Mouse (Mus musculus) embryonic facial prominence, embryonic 13.5 days (tissue): ENCODE data around the gene Sppl3. TPM values are rescaled to one million over a fixed set of nuclear protein-coding genes. Genes with fewer than 3 reads are reported as not detected.
"Not testable (repeated sequence)": the region's sequence is repeated elsewhere in the genome, so short reads cannot be mapped to it uniquely, and the experiment has no call there.

ENCODE experiments used
- ATAC-seq: fragments of 200-750 bp; cut with Nextera tagmentation; 2 replicates; pipeline ENCODE4 v1.8.0; 2017; ENCODE audit warnings: low read depth; ENCODE audit not compliant: insufficient number of reproducible peaks, insufficient read depth, low FRiP score, low TSS enrichment
- H3K27ac ChIP-seq: fragments of 300-500 bp; sonication (generic); 2 replicates; pipeline ENCODE4 v1.5.1; 2015; ENCODE audit warnings: moderate library complexity, mild to moderate bottlenecking, inconsistent platforms
- H3K27me3 ChIP-seq: fragments of 300-500 bp; sonication (generic); 2 replicates; pipeline ENCODE4 v1.6.1; 2015; ENCODE audit warnings: mild to moderate bottlenecking, inconsistent platforms
- H3K36me3 ChIP-seq: fragments of 300-500 bp; sonication (generic); 2 replicates; pipeline ENCODE4 v1.6.1; 2015; ENCODE audit warnings: mild to moderate bottlenecking, inconsistent platforms
- H3K4me1 ChIP-seq: fragments of 300-500 bp; sonication (generic); 2 replicates; pipeline ENCODE4 v1.6.1; 2015; ENCODE audit warnings: inconsistent platforms
- H3K4me2 ChIP-seq: fragments of 300-500 bp; sonication (generic); 2 replicates; pipeline ENCODE4 v1.6.1; 2015; ENCODE audit warnings: moderate library complexity, mild to moderate bottlenecking, inconsistent platforms
- H3K4me3 ChIP-seq: fragments of 300-500 bp; sonication (generic); 2 replicates; pipeline ENCODE4 v1.5.1; 2015; ENCODE audit warnings: mild to moderate bottlenecking, inconsistent platforms
- H3K9ac ChIP-seq: fragments of 300-500 bp; sonication (generic); 2 replicates; pipeline ENCODE4 v1.6.1; 2015; ENCODE audit warnings: mild to moderate bottlenecking, inconsistent platforms
- H3K9me3 ChIP-seq: fragments of 300-500 bp; sonication (generic); 2 replicates; pipeline ENCODE4 v1.6.1; 2016; ENCODE audit warnings: inconsistent platforms
- WGBS: fragments of 180-500 bp; shearing (Covaris S2); methylation state at CpG from one replicate; pipeline ENCODE4 v1.1.7; 2015; ENCODE audit warnings: mixed read lengths; 5-methylcytosine and 5-hydroxymethylcytosine counted together
- polyA plus RNA-seq: library from polyadenylated mRNA; unstranded; fragments of >200 nt; fragmentation: Nextera tagmentation; extraction: Ambion mirVana; gene quantifications from 2 replicates; pipeline ENCODE4 v1.2.1, GENCODE M21; 2015

The Sppl3 gene
- polyA plus RNA-seq, 1 experiment from 2014 or later = 18.2 TPM

DNA sequence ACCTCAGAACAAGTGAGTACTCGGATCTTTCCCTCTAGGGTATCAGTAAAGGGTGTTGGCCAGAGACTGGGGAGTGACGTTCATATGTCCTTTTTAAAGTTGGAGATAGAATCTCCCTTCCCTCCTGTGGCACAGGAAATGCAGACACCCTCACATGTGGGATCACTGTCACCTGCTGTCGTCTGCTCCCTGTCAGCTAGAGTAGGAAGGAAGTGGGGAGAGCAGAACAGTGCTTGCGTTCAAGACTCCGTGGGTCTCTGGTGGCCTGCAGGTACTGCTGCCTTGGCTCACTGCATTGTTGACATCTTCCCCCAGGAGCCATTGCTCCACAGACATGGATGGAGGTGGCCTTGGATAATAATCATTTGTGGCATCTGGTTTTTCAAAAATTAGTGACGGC, 72.6 kb downstream of the Sppl3 start:
- H3K27ac ChIP-seq = no peak overlapping the region
- no peak overlapping the region for H3K4me3 ChIP-seq
- peaks cover 61% of the 10 kb centered on the region for H3K36me3 ChIP-seq
- ATAC-seq = no peak
- H3K4me1 ChIP-seq = no peaks in the 10 kb centered on the region
- H3K27me3 ChIP-seq = no peaks in the 10 kb centered on the region
- H3K9me3 ChIP-seq = no peaks in the 10 kb centered on the region
- 81% methylated on average over 6 of the region's 6 CpGs for WGBS
- H3K9ac ChIP-seq = no peak overlapping the region
- H3K4me2 ChIP-seq = no peak overlapping the region

DNA sequence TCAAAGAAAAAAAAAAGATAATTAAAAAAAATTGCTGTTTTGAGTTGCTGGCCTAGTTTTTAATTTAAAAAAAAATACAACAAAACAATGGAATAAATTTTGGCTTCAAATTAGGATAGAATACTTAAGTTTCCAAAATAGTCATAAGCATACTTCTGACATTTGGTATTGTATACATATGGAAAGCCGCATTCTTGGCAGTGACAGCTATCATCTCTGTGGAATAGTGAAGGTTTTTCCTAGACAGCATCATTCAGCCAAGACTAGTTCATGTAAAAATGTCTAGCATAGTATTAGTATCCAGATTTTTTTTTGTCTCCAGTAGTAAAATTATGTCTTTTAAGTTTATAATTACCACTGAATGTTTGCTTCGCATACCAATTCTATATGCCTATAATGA, 74.7 kb downstream of the Sppl3 start:
- H3K27me3 ChIP-seq = no peaks in the 10 kb centered on the region
- no peak overlapping the region for H3K9ac ChIP-seq
- ATAC-seq = no peak
- no peak overlapping the region for H3K4me2 ChIP-seq
- no peaks in the 10 kb centered on the region for H3K4me1 ChIP-seq
- 87% methylated on average over 2 of the region's 2 CpGs for WGBS
- no peak overlapping the region for H3K27ac ChIP-seq
- no peak overlapping the region for H3K4me3 ChIP-seq
- H3K36me3 ChIP-seq = peaks cover 82% of the 10 kb centered on the region
- no peaks in the 10 kb centered on the region for H3K9me3 ChIP-seq

DNA sequence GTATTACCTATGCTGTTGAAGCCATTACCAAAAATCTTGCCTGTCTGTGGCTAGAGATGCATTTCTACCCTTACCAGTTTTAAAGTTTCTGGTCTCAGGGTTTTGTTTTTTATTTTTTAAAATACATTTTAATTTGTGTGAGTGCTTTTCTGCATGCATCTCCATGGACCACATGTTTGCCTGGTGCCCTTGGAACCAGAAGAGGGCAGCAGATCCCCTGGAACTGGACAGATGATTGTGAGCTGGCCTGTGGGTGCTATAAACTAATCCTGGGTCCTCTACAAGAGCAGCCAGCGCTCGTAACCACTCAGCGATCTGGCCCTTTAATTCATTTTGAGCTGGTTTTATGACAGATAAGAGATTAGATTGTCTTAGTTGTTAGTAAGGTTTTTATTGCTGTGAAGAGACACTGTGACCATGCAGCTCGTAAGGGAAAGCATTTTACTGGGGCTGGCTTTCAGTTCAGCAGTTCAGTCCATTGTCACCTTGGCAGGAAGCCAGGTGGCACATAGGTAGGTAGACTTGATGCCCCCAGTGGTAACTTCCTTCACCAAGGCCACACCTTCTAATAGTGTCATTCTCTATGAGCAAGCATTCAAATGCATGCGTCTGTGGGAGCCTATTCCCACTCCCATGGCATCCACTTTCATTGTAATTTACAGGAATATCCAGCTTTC, 78.8 kb downstream of the Sppl3 start:
- ATAC-seq = no peak
- no peaks in the 10 kb centered on the region; the same call in 1 of the 2 replicates for H3K4me1 ChIP-seq
- no peak overlapping the region for H3K4me3 ChIP-seq
- H3K27me3 ChIP-seq = no peaks in the 10 kb centered on the region
- no peaks in the 10 kb centered on the region for H3K9me3 ChIP-seq
- H3K9ac ChIP-seq = no peak overlapping the region
- H3K27ac ChIP-seq = no peak overlapping the region
- no peak overlapping the region for H3K4me2 ChIP-seq
- 96% methylated on average over 5 of the region's 5 CpGs for WGBS
- H3K36me3 ChIP-seq = peaks cover 86% of the 10 kb centered on the region

DNA sequence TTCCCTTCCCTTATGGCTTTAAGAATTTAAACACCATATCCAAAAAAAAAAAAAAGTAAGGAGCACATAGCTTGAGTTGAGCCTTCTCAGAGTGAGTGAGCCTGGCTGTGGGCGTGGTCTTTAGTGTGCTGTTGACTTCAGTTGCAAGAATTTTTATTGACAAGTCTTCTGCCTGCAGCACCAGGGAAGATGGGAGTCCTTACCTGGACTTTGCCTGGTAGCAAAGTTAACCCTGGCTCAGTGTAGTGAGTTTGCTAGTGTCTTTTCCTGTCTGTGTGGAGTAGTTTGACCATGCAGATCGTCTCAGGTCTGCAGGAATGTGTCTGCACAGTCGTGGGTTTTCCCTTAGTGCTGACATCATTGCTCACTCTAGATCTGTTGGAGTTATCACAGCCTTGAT, 80.1 kb downstream of the Sppl3 start:
- no peak for ATAC-seq
- Histone ChIP-seq H3K9ac (no peak overlapping the region), H3K36me3 (peaks cover 91% of the 10 kb centered on the region), H3K9me3 (no peaks in the 10 kb centered on the region), H3K4me2 (no peak overlapping the region), H3K4me3 (no peak overlapping the region), H3K4me1 (no peaks in the 10 kb centered on the region; the same call in 1 of the 2 replicates), H3K27me3 (no peaks in the 10 kb centered on the region), H3K27ac (no peak overlapping the region)
- 86% methylated on average over 3 of the region's 3 CpGs for WGBS

DNA sequence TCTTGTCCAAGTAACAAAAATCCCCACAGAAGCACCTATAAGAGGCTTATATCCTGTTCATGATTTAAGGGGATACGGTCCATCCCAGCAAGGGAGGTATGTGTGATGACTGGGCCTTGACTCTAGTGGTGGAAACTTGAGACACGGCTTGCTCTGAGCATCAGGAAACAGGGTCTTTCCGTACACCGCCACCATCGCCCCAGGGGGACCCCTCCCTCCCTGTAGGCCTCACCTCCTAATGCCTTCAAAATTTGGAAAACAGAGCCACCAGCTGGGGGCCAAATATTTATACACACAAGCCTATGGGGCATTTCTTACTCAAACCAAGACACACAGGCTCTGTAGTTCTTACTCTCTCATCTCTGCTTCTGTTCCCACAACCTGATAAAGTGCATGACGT, 80.8 kb downstream of the Sppl3 start:
- H3K4me3 ChIP-seq = no peak overlapping the region
- peaks cover 91% of the 10 kb centered on the region for H3K36me3 ChIP-seq
- no peak for ATAC-seq
- H3K9ac ChIP-seq = no peak overlapping the region
- WGBS = 72% methylated on average over 6 of the region's 6 CpGs
- no peak overlapping the region for H3K4me2 ChIP-seq
- H3K9me3 ChIP-seq = no peaks in the 10 kb centered on the region
- H3K4me1 ChIP-seq = no peaks in the 10 kb centered on the region; the same call in 1 of the 2 replicates
- H3K27me3 ChIP-seq = no peaks in the 10 kb centered on the region
- H3K27ac ChIP-seq = no peak overlapping the region

DNA sequence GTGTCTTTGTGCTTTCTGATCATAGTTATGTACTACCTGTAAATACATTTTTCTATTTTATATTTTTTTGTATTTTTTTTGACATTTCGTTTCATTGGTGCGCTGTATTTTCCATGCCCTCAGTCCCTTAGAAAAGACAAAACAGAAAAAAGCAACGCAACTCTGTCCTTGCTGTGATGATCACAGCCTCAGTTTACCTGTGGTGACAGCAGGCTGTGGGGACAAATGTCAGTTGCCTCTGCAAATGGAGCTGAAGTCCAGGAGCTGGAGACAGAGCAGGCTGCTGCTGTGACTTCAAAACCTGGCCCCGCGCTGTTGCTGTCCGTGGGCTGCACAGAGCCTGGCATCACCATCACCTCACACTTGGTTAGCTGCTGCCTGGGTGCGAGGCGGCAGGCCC, 87.3 kb downstream of the Sppl3 start, which contains the start of gene Gm10401:
TSS of gene Gm10401 (minus strand) at position 101 of the 400 bp plus-strand sequence.
- no peak within 1 kb of the TSS; the same call in 1 of the 2 replicates for H3K27ac ChIP-seq
- H3K4me3 ChIP-seq = no peak within 1 kb of the TSS
- no peaks in the 10 kb centered on the region for H3K9me3 ChIP-seq
- 96% methylated on average over 8 of the region's 8 CpGs for WGBS
- H3K4me2 ChIP-seq = no peak within 1 kb of the TSS
- ATAC-seq = no peak
- H3K36me3 ChIP-seq = peaks cover 82% of the 10 kb centered on the region
- no peak within 1 kb of the TSS for H3K9ac ChIP-seq
- H3K27me3 ChIP-seq = no peaks in the 10 kb centered on the region
- no peaks in the 10 kb centered on the region for H3K4me1 ChIP-seq

DNA sequence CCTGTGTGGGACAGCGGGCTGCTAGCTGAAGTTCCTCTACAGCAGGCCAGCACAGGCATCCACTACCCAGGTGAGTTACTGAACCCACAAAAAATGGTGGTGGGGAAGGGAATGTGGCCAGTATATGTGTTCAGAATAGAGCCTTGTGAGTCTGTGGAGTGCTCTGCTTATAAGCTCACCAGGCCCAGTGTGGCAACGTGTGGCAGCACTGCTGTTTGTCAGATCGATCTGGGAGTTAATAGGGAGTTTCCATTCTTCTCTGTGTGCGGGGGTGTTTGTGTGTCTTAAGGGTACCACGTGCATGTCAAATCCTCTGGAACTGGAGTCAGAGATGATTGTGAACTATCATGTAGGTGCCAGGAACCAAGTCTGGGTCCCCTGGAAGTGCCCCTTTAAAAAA, 88.6 kb downstream of the Sppl3 start:
- WGBS = 83% methylated on average over 5 of the region's 5 CpGs
- no peaks in the 10 kb centered on the region for H3K4me1 ChIP-seq
- H3K27ac ChIP-seq = no peak overlapping the region
- no peak overlapping the region for H3K4me3 ChIP-seq
- ATAC-seq = no peak
- no peaks in the 10 kb centered on the region for H3K27me3 ChIP-seq
- no peaks in the 10 kb centered on the region for H3K9me3 ChIP-seq
- peaks cover 81% of the 10 kb centered on the region for H3K36me3 ChIP-seq
- H3K9ac ChIP-seq = no peak overlapping the region
- no peak overlapping the region for H3K4me2 ChIP-seq

DNA sequence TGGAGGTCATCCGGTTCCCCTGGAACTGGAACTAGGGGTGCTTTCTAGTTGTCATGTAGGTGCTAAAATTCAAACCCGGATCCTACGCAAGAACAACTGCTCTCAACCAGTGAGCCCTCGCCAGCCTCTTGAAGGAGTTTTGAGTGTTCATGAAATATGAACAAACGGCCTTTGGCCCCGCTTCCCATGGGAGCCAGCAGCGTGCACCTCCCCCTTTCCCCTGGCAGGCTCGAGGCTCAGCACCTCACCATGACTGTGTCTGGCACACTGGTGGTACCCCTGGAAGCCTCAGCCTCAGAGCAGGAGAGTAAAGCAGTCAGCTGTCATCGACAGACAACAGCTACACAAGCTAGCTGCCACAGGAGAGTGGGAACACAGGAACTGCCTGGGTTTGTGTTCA, 89.1 kb downstream of the Sppl3 start:
- WGBS = 86% methylated on average over 9 of the region's 9 CpGs
- Histone ChIP-seq H3K9ac (no peak overlapping the region), H3K4me2 (no peak overlapping the region), H3K36me3 (peaks cover 76% of the 10 kb centered on the region), H3K27me3 (no peaks in the 10 kb centered on the region), H3K27ac (no peak overlapping the region), H3K9me3 (no peaks in the 10 kb centered on the region), H3K4me3 (no peak overlapping the region), H3K4me1 (no peaks in the 10 kb centered on the region)
- no peak for ATAC-seq

DNA sequence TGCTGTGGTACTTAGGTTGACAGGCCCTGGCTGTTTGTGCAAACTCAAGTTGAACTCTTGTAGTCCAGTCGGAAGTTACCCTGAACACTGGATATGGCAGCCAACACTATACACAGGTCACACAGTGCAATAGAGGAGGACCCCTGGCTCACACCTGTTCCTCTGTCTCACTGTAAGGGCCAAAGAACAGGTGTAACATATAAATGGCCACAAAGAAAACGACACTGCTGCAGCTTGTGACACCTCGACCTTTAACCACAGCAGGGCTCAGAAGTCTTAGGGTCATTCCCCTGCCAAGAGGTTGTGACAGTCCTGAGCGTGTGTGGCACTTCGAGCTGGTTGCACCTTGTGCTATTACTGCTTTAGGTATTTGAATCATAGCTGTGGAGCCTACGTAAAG, 89.5 kb downstream of the Sppl3 start:
- peaks cover 74% of the 10 kb centered on the region for H3K36me3 ChIP-seq

DNA sequence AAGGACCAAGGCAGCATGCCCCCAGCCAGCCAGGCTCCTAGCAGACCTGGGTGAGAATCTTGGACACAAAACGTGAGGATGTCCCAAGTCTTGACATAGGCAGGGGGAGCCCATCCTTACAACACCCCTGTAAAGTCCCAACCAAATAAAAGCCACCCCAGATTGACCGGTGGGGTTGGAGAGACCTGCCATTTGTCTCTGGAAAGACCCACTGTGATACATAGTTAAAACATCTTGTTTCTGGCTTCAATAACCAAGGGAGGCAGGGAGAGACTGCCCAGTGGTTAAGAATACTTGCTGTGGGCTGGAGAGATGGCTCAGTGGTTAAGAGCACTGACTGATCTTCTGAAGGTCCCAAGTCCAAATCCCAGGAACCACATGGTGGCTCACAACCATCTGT, 91.3 kb downstream of the Sppl3 start:
- Histone ChIP-seq H3K4me1 (no peaks in the 10 kb centered on the region), H3K27me3 (no peaks in the 10 kb centered on the region), H3K36me3 (peaks cover 58% of the 10 kb centered on the region), H3K9me3 (no peaks in the 10 kb centered on the region), H3K4me3 (no peak overlapping the region), H3K27ac (no peak overlapping the region), H3K4me2 (no peak overlapping the region), H3K9ac (no peak overlapping the region)
- no peak for ATAC-seq
- WGBS = 96% methylated on average over 2 of the region's 2 CpGs

More for the DNA sequence above, 89.5 kb downstream of the Sppl3 start:
- Histone ChIP-seq H3K9ac (no peak overlapping the region), H3K4me1 (no peaks in the 10 kb centered on the region), H3K27ac (no peak overlapping the region), H3K27me3 (no peaks in the 10 kb centered on the region), H3K4me2 (no peak overlapping the region), H3K4me3 (no peak overlapping the region), H3K9me3 (no peaks in the 10 kb centered on the region)
- WGBS = 82% methylated on average over 6 of the region's 6 CpGs
- no peak for ATAC-seq

DNA sequence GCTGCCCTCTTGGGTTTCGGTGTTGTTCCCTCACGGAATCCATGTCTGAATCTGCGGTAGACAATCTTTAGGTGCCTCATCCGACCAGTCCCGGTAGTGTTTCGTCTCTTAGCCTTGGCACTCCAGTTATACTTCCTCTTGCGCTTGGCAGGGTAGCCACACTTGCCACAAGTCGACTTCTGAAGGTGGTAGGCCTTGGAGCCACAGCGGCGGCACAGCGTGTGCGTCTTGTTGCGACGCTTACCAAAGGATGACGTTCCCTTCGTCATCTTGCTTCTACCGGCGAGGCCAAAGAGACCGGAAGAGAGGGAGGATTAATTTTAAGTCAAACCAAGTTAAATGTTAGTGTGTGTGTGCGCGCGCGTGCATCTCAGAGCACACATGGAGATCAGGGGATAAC, 92.3 kb downstream of the Sppl3 start:
- not testable (repeated sequence) for H3K9me3 ChIP-seq, H3K27ac ChIP-seq, H3K4me1 ChIP-seq, H3K4me3 ChIP-seq, H3K4me2 ChIP-seq, ATAC-seq, H3K27me3 ChIP-seq, H3K9ac ChIP-seq
- H3K36me3 ChIP-seq = peaks cover 48% of the 10 kb centered on the region
- WGBS = 95% methylated on average over 23 of the region's 23 CpGs

DNA sequence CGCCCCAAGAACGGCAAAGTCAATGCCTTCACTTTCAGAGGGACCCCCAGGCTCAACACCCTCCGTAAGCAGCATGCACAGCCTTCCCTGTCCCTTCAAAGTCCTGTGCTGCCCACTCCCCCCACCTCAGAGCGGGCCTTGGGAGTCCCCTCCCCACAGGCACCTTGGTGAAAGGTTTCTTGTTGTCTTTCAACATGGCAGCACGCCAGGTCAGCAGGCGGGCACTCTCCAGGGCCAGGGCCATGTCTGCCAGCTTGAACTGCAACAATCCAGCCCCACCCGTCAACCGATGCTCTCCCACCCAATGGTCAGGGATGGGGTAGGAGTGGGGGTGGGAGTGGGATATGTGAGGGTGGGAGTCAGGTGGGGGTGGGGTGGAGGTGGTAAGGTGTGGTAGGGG, 100.2 kb downstream of the Sppl3 start:
- Histone ChIP-seq H3K4me2 (no peak overlapping the region), H3K9me3 (no peaks in the 10 kb centered on the region), H3K27ac (no peak overlapping the region), H3K4me1 (no peaks in the 10 kb centered on the region), H3K9ac (no peak overlapping the region), H3K4me3 (no peak overlapping the region), H3K27me3 (no peaks in the 10 kb centered on the region), H3K36me3 (peaks cover 56% of the 10 kb centered on the region)
- ATAC-seq = no peak
- 91% methylated on average over 8 of the region's 8 CpGs for WGBS
